Mouse (Mus musculus): ENCODE results near the gene Olfr1184.
"Not testable (repeated sequence)": the region's sequence is repeated elsewhere in the genome, so short reads cannot be mapped to it uniquely, and the experiment has no call there.

The Olfr1184 gene

GRCm38 (mm10) chr2:88483298-88483697, at the start of gene Olfr1184:
Gene Olfr1184 (plus strand): TSS chr2:88483598.
- TF ChIP-seq GATA4 (IDR thresholded peaks at IDR 0.05; ENCODE audit: insufficient replicate concordance, low read length), result no peak

GRCm38 (mm10) chr2:88449031-88449430, 34.4 kb upstream of the Olfr1184 start, which contains the start of gene Gm13757:
Gene Gm13757 (minus strand): TSS chr2:88449131.
- TF ChIP-seq GATA4 (IDR thresholded peaks at IDR 0.05; ENCODE audit: insufficient replicate concordance, low read length), result no peak

GRCm38 (mm10) chr2:88454567-88454966, 28.8 kb upstream of the Olfr1184 start, which contains the start of gene Olfr1183:
Gene Olfr1183 (plus strand): TSS chr2:88454867.
- TF ChIP-seq GATA4 (IDR thresholded peaks at IDR 0.05; ENCODE audit: insufficient replicate concordance, low read length), result not testable (repeated sequence)

DNA sequence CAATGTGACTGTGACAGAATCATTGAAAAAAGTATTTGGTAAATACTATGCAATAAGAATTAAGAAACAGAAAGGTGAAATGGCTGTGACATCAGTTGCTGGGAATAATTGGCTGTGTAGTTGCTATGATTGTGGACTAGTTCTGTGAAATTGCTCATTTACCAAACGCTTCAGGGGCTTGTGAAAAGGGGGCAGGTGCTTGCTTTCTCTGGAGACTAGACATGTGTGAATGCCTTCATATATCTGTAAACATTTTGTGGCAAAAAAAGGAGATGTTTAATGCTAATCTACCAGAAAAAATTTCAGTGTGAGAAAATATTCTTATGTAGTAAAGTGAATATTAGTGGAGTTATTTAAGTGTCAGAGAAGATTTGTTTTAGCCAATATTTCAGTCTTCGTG, 9.6 kb downstream of the Olfr1184 start, which contains the start of gene Olfr1185-ps1:
TSS of gene Olfr1185-ps1 (plus strand) at position 301 of the 400 bp plus-strand sequence.
- no peak for TF ChIP-seq GATA4 (IDR thresholded peaks at IDR 0.05; ENCODE audit: insufficient replicate concordance, low read length)

DNA sequence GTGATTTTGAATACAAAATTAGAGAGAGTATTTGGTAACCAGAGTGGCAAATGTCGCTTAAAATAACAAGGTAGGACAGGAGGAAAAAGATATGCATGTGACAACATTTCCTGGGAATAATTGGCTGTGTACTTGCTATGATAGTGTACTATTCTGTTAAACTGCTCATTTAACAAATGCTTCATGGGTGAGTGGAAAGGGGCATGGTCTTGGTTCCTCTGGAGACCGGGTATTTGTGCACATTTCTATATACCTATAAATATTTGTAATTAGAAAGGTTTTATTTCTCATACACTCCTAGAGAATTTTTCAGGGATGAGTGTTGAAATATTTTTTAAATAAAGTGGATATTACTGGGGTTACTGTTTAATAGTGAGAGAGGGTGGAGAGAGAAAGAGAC, 34.9 kb downstream of the Olfr1184 start, which contains the start of gene Olfr1186:
TSS of gene Olfr1186 (plus strand) at position 301 of the 400 bp plus-strand sequence.
- TF ChIP-seq GATA4 (IDR thresholded peaks at IDR 0.05; ENCODE audit: insufficient replicate concordance, low read length), result no peak

DNA sequence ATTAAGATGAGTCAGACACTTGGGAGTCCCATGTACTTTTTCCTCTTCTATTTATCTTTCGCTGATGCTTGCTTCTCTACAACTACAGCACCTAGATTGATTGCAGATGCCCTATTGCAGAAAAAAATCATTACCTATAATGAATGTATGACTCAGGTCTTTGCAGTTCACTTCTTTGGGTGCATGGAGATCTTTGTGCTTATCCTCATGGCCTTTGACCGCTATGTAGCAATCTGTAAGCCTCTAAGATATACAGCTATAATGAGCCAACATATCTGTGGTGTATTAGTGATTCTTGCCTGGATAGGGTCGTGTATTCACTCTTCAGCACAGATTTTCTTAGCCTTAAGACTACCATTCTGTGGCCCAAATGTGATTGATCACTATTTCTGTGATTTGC, 42.3 kb downstream of the Olfr1184 start:
- TF ChIP-seq GATA4 (IDR thresholded peaks at IDR 0.05; ENCODE audit: insufficient replicate concordance, low read length), result no peak
